ENCODE assay signal across 9 mouse cellular contexts in the genomic region with DNA sequence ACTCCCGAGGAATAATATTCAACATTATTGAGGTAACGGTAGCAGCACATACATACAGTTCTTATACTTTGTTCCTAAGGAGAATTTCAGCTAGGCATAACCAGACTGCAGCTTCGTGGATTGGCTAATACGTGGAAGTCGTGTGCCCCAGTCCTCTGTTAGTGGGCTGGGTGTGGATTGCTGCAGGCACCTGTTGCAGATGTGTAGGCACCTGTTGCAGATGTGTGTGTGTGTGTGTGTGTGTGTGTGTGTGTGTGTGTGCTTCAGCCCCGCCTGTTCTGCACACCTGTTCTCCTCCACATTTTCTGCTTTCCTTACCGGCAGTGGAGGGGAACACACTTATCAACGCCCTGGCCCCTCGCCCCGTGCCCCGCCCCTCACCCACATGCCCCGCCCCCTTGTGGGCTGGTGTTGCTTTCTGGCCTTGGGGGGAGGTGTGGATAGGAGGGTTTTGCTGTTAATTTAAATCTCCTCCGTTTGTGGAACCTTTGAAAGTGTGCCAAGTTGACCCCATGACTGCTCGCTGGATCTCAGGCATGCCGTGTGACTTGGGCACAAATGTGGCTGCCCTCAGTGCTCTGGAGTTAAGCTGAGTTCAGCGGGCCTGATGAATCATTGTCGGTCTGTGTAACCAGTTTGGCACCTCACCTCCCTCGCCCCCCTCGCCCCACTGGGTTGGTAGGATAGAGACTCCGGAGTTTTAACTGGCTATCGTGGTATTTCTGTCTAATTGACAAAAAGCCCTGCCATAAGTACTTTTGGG. TPM values are rescaled to one million over a fixed set of nuclear protein-coding genes. Genes with fewer than 3 reads are reported as not detected.
DNase-seq lines count a peak whose midpoint lies in the region; ATAC-seq and TF ChIP-seq lines count a peak whose summit lies in the region.
"Had no signal": no experiment of that assay in that cellular context is flagged by ENCODE, and none has a peak within 500 bp of the region (broad histone marks: within the 10 kb centered on the region; RNA-seq: fewer than 3 reads in every experiment).

No protein-coding gene starts in this region.

- 0 out of 2 replicates have a peak, but pooled peaks cover 5% of the 10 kb centered on the region for H3K4me1 ChIP-seq in hindbrain, postnatal 0 days (ENCODE audit: insufficient read depth, low read length)
- H3K4me1 ChIP-seq in liver, embryonic 14.5 days (replicated peaks; ENCODE audit: control insufficient read depth in 2 of 2, insufficient read depth in 2 of 2, low read length in 1 of 2): peaks cover 0 to 10% of the 10 kb centered on the region in 2 experiments; a peak in 2 of 4 replicates

- TF ChIP-seq POLR2A in brain, embryonic 14.5 days (IDR thresholded peaks at IDR 0.05; ENCODE audit: borderline replicate concordance, extremely low read depth, insufficient read depth, insufficient read length, poor library complexity, severe bottlenecking): no peak

- H3K9me3 ChIP-seq in hindbrain, postnatal 0 days (ENCODE audit: low read length): no peaks in the 10 kb centered on the region
- no peaks in the 10 kb centered on the region for H3K9me3 ChIP-seq in liver, embryonic 14.5 days (ENCODE audit: control insufficient read depth, low read length)

- peak overlapping the region; percentile 24; the same call in 1 of the 2 replicates for H3K4me2 ChIP-seq in hindbrain, postnatal 0 days (ENCODE audit: low read depth, low read length)
- peak overlapping the region; percentile 40 for H3K4me2 ChIP-seq in liver, embryonic 14.5 days (ENCODE audit: low read depth)

- 18% methylated on average over 21 of the region's 21 CpGs for WGBS in hindbrain, postnatal 0 days
- 11% methylated on average over 21 of the region's 21 CpGs for WGBS in liver, embryonic 14.5 days (ENCODE audit: insufficient replicate concordance)

- H3K27ac ChIP-seq in hindbrain, postnatal 0 days: no peak overlapping the region
- H3K27ac ChIP-seq in liver, embryonic 14.5 days: no peak overlapping the region

- TF ChIP-seq CTCF in brain, embryonic 14.5 days (IDR thresholded peaks at IDR 0.05; ENCODE audit: borderline replicate concordance, extremely low read depth, insufficient read depth, insufficient read length): no peak
- no peak for TF ChIP-seq CTCF in hindbrain, postnatal 0 days (IDR thresholded peaks at IDR 0.05; ENCODE audit: low read depth)
- TF ChIP-seq CTCF in liver, embryonic 14.5 days (IDR thresholded peaks at IDR 0.05; ENCODE audit: low read depth): no peak

- TF ChIP-seq EP300 in liver, embryonic 14.5 days (IDR thresholded peaks at IDR 0.05; ENCODE audit: low read depth): no peak

- H3K27me3 ChIP-seq in hindbrain, postnatal 0 days (ENCODE audit: insufficient read depth, low read length): peaks cover 4% of the 10 kb centered on the region; the same call in 1 of the 2 replicates
- peaks cover 22% of the 10 kb centered on the region for H3K27me3 ChIP-seq in liver, embryonic 14.5 days (ENCODE audit: control insufficient read depth, insufficient read depth, low read length)

- ATAC-seq in hindbrain, postnatal 0 days: peak; percentile 56
- ATAC-seq in liver, embryonic 14.5 days (ENCODE audit: insufficient read depth): no peak

- H3K9ac ChIP-seq in hindbrain, postnatal 0 days (replicated peaks; ENCODE audit: low read length): no peak overlapping the region
- H3K9ac ChIP-seq in liver, embryonic 14.5 days (replicated peaks): no peak overlapping the region

- H3K36me3 ChIP-seq in hindbrain, postnatal 0 days (ENCODE audit: insufficient read depth, low read length): no peaks in the 10 kb centered on the region
- no peaks in the 10 kb centered on the region for H3K36me3 ChIP-seq in liver, embryonic 14.5 days (replicated peaks; ENCODE audit: control insufficient read depth, insufficient read depth, low read depth)

- peak; percentile 42 for DNase-seq in ovary, adult 18-20 months (ENCODE audit: low spot score)
- no peak for DNase-seq in ovary, postnatal 10 days (ENCODE audit: low spot score)
- DNase-seq in brain, embryonic 14.5 days (ENCODE audit: low read depth): peak; percentile 73
- DNase-seq in hindbrain, postnatal 0 days (ENCODE audit: low spot score): peak; percentile 71
- DNase-seq in liver, embryonic 14.5 days (ENCODE audit: low read depth in 3 of 3, low spot score in 3 of 3): no peak
- no peak for DNase-seq in testis, postnatal 14 days (ENCODE audit: low spot score)
- DNase-seq in gastrocnemius, adult 8-10 months (ENCODE audit: low spot score in 2 of 2): no peak
- no peak for DNase-seq in cerebellum, postnatal 36 days

- H3K4me3 ChIP-seq in hindbrain, postnatal 0 days (ENCODE audit: low read length): no peak overlapping the region
- peak overlapping the region in 1 of 2 experiments; percentile 39; a peak in 1 of 4 replicates for H3K4me3 ChIP-seq in liver, embryonic 14.5 days (ENCODE audit: insufficient read depth in 1 of 2, low read depth in 2 of 2, low read length in 2 of 2)
- H3K4me3 ChIP-seq: erythroblast, embryonic 14.5 days had no signal

RNA-seq across cellular contexts. Expression of a gene that starts 4.9 kb away (rescaled TPM):
- 14.9 and 19.3 TPM in 2 replicates for polyA plus RNA-seq in brain, embryonic 14.5 days (2012; rRNA removed)
- total RNA-seq in hindbrain, postnatal 0 days (2014; rRNA removed): 32.1 and 33.5 TPM in 2 replicates
- 14.7 and 15.3 TPM in 2 replicates for polyA plus RNA-seq in hindbrain, postnatal 0 days (2015; fragmentation: Nextera tagmentation; extraction: Ambion mirVana)
- polyA plus RNA-seq in liver, embryonic 14.5 days (2012; rRNA removed): 2.2 and 2.4 TPM in 2 replicates
- polyA plus RNA-seq in liver, embryonic 14.5 days (2014; fragmentation: Nextera tagmentation; extraction: Ambion mirVana): 3.2 TPM in 2 replicates
- 1 to 10 TPM; 1.0 to 4.9 (median 2.2) TPM for total RNA-seq in gastrocnemius, adult 8-10 months (2022)
- polyA plus RNA-seq: erythroblast, embryonic 14.5 days had no signal

Comparison
In these comparisons a context has a peak if more than half of its experiments do, and no peak if none do; other contexts are left out.
1. DNase-seq: peak in ovary, adult 18-20 months (single experiment), brain, embryonic 14.5 days (single experiment) and hindbrain, postnatal 0 days (single experiment); none in ovary, postnatal 10 days (single experiment), liver, embryonic 14.5 days (0 of 3), testis, postnatal 14 days (single experiment), gastrocnemius, adult 8-10 months (0 of 2) and cerebellum, postnatal 36 days (0 of 2).